Mouse (Mus musculus): Measurements from ENCODE around the gene Adam17.
"Not testable (repeated sequence)": the region's sequence is repeated elsewhere in the genome, so short reads cannot be mapped to it uniquely, and the experiment has no call there.

Gene Adam17

DNA sequence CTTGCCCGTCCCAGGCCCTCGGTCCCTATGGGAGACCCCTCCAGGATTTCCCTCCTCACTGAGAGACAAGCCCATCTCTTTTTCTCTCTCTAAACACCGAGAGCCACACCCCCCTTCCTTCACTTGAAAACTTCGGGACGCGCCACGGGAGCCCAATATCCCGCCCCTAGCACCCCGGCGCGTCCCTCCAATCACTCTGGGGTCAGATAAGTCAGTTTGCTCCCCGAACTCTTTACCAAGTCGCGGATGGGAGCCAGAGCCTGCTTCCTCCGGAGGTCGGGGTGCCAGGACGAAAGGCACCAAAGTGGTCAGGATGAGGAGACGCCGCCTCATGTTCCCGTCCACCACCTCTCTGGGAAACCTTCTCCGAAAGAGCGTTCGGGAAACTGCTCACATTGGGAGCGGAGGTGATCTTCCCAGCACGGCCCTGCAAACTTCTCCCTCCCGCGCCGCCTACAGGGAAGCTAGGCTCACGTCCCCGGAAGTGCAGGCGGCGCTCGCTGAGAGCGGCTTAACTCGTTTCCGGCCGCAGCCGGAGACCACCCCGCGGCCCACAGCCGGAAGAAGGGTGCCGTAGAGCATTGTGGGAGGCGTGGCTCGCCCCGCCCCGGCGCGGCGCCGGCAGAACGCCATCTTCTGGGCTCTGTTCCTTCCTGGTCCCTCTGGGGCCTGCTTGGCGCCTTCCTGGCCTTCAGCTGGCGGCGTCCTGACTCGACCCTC is at the start of gene Adam17:
Gene Adam17 (minus strand): TSS at position 533 of the 720 bp plus-strand sequence.
- DNase-seq = peak; percentile 97

DNA sequence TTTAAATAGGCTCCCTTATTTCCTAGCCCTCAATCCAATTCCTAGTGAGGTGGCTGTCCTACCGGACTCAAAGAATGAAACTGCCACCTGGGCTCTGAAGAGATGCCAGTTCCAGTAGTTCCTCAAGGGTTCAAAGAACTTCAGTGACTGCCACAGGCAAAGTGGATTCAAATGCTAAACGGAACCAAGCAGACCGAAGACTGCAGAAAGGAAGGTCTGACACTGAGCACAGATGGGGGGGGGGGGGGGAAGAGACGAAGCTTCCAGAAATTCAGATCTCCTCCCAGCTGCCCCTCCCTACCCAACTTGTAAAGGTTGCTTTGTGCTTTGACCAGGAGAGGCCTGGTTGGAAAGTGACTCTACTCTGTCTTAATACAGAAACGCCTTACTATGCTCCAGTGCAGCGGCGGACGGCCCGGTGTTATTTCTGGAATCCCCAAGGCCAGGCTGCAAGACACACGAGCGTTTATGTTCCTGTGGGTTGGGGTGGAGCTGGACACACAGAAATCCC is 45.2 kb upstream of the Adam17 start:
- DNase-seq = peak; percentile 33

DNA sequence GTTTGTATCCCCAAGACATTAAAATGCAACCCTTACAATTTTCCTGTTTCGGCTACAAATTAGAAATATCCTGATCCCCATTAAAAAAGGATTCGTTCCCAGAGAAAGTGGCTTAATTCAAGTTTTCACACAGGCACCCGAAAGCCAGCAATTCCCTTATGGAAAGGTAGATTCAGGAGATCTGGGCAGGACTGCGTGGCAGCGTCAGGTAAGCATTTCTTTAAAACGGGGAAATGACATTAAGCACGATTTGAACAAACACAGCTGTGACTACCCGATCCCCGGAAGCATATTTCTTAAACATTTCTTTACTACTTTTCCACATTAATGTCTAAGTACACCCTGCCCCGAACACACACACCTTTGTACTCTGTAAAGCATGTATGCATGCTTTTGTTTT is 44.7 kb upstream of the Adam17 start:
- no peak for DNase-seq

DNA sequence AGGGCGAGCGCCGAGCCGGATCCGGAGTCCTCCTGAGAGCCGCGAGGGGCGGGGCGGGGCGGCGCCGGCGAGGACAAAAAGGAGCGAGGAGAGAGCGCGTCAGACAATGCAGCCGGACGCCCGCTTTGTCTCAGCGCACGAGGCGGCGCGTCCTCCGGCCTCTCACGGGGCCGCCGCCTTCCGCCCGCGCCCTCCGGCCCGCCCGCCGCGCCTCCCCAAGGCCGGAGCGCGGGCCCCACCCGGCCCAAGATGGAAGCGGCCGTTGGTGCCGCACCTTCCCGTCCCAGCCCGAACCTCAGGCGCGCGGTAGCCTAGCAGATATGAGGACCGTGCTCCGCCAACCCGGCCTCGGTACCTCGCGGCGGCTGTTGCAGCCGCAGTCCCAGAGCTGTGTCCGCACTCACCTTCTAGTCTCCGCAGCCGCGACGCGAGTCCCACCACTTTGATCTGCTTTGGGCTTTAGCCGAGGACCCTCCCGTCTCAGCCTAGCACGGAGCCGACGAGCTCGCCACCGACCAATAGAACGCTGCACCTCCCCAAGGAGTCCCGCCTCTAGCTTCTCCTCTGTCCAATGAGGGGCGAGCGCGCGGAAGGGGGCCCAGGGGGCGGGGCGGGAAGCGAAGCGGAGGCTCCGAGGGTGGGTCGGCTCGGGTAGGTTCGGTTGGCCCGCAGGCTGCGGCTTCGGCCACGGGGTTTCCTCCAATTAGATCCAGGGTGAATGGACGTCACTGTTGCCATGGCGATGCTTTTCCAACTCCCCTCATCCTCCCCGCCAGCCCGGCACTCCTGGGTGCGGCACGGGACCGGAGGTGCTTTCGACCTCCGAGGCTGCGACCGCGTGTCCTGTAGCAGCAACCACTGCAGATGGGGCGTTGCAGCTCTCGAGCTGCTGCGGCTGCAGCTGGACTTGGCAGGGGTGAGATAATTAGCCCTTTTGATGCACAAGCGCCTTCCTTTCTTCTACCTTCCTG is 44.0 kb upstream of the Adam17 start, which contains the start of gene Ywhaq:
Gene Ywhaq (minus strand): TSS at position 538 of the 971 bp plus-strand sequence.
- peak; percentile 99 for DNase-seq

GRCm38 (mm10) chr12:21416506-21416905 is 43.1 kb upstream of the Adam17 start:
- DNase-seq = peak; percentile 25

GRCm38 (mm10) chr12:21410620-21411019 is 37.2 kb upstream of the Adam17 start:
- DNase-seq = no peak

- DNase-seq = no peak
Observed at GRCm38 (mm10) chr12:21409651-21410050, 36.2 kb upstream of the Adam17 start.

DNA sequence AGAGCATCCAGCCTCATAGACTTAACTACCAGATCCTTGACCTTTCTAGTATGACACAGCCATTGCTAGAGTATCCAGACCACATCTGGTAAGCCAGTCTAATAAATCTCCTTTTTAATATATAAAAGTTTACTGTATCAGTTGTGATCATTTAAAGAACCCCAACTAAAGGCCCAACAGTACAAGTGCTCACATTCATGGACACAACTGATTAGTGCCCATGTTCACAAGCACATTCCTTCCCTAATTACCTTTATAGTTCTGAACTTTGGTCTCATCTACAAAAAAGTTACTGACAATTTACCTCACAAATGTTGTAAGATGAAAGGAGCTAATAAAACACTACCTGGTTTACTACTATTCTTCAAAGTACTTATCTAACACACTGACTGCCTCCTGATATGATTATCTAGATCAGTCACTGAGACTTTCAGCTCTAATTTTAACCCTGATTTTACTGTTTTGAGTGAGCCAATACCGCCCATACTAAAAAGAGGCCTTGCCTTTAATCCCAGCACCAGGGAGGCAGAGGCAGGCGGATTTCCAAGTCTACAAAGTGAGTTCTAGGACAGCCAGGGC is 35.4 kb upstream of the Adam17 start:
- DNase-seq = no peak

DNA sequence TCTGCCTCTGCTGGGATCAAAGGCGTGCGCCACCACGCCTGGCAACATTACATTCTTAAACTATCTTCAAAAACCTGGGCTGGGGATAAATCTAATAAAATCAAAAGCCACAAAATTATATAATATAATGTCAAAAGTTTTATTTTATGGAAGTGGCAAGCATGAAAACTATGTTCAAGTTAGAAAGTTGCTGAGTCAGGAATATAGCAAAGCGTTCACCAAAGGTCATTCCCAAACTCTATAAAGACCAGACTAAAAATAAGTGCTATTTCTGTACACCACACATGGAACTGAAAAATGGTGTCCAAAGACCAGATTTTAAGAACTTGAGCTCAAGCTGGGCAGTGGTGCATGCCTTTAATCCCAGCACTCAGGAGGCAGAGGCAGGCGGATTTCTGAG is 29.3 kb upstream of the Adam17 start:
- DNase-seq = no peak

GRCm38 (mm10) chr12:21386201-21386600 is 12.8 kb upstream of the Adam17 start:
- DNase-seq = no peak

GRCm38 (mm10) chr12:21378765-21379346 is 5.4 kb upstream of the Adam17 start:
- DNase-seq = not testable (repeated sequence)

DNA sequence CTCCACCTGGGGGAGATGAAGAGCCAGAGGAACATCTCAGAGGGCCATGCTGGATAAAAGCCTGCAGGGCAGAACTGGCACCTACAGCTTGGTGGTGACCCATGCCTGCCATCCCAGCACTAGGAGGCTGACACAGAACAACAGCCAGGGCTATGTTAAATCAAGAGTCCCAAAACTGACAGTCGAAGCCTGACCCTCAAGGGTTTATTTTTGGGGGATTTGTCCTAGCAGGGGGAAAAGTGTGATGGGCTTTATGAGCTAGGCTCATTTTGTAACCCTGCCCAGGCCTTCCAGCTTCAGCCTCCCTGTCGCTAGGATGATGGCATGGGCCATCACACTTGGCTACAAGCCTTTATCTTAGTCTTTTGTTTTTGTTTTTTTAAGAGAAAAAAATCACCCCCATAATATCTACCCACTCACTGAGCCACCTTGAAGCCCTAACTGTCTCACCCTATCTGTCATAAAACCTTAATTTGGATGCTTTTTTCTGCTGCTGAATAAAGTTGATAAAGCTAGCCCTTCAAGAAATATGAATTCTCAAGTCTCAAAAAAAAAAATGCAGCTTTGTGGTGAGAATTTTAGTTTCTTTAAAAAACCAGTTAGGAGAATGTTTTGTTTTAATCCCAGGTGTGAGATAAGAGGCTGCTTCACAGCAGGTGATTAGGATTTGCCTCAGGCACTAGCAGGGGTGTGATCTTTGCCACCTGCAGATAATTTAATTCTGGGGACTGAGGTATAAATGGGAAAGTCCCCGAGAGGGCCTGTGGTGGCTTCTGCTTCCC is 2.1 kb upstream of the Adam17 start:
- DNase-seq = no peak

- DNase-seq = no peak
Observed at GRCm38 (mm10) chr12:21373820-21374475, 516 bp upstream of the Adam17 start.

DNA sequence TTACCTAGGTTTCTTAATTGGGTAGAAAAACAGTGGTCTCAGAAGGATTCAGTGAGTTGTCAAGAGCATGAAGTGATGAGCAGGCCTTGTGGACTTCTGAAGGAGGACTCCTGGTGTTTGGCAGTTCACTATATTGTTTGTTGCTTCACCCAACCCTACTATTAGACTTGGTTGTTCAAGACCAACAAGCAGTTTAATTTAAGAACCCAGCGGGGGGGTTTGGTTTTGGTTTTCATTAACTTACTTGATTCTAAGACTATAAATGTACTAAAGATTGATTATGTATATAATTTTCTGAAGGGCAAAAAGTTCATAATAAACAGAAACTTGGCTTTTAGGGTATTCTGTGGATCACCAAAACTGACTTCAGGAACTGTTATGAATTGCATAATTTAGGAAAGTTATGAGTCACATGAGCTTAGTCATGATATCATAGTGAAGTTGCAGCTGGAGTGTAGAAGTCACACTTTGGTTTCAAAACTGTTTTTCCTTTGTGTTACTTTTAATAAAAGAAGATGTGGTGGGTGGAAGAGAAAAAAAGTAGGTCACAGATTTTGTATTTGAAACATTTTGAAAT is 3.3 kb downstream of the Adam17 start:
- DNase-seq = no peak

- DNase-seq = no peak
Observed at GRCm38 (mm10) chr12:21369087-21369410, 4.4 kb downstream of the Adam17 start.

GRCm38 (mm10) chr12:21368376-21369086 is 4.9 kb downstream of the Adam17 start:
- no peak for DNase-seq

GRCm38 (mm10) chr12:21364624-21365435 is 8.6 kb downstream of the Adam17 start:
- DNase-seq = no peak

- DNase-seq = no peak
Observed at GRCm38 (mm10) chr12:21363195-21363594, 10.2 kb downstream of the Adam17 start.

DNA sequence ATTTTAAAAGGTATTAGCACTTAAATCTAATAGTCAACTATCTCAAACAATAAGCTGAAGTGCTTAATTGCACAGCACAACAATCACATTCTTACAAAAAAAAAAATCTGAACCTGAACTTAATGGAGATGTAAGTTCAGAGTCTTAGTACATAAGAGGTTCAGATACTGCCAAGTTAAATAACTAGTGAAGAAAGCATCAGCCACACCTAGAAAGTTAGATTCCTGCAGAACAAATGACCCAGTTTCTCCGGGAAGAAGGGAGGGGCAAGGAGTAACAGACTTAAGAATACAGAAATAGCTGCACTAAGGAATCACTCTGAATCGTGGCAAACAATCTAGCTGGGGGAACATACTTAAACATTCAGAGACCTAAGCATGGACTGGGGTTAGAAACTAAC is 10.7 kb downstream of the Adam17 start:
- no peak for DNase-seq

- no peak for DNase-seq
Observed at GRCm38 (mm10) chr12:21353681-21354080, 19.8 kb downstream of the Adam17 start.
